Mouse (Mus musculus): ENCODE results near the gene Xirp1.

- TF ChIP-seq CTCF (IDR thresholded peaks at IDR 0.05; ENCODE audit: control insufficient read depth, insufficient read depth, insufficient read length) (no peak), FOSL1 (IDR thresholded peaks at IDR 0.05; ENCODE audit: insufficient read depth, low read length, poor library complexity, severe bottlenecking) (no peak), CEBPB (IDR thresholded peaks at IDR 0.05; ENCODE audit: low read depth) (no peak), MAX (IDR thresholded peaks at IDR 0.05) (no peak), MYOG (IDR thresholded peaks at IDR 0.05; ENCODE audit: control insufficient read depth, extremely low read depth, insufficient read length) (no peak), USF1 (IDR thresholded peaks at IDR 0.05; ENCODE audit: low read depth) (no peak)
These were observed 50.1 kb downstream of the Xirp1 start for GRCm38 (mm10) chr9:119973281-119973680.
